Mouse (Mus musculus): ENCODE results near the gene Stk10. TPM values are rescaled to one million over a fixed set of nuclear protein-coding genes. Genes with fewer than 3 reads are reported as not detected.
A peak's percentile ranks its signal among the peaks of the same experiment; 100 is the strongest.

The Stk10 gene
- 0.80 and 1.1 TPM in 2 replicates for polyA plus RNA-seq (2014; fragmentation: Nextera tagmentation; extraction: Ambion mirVana)

DNA sequence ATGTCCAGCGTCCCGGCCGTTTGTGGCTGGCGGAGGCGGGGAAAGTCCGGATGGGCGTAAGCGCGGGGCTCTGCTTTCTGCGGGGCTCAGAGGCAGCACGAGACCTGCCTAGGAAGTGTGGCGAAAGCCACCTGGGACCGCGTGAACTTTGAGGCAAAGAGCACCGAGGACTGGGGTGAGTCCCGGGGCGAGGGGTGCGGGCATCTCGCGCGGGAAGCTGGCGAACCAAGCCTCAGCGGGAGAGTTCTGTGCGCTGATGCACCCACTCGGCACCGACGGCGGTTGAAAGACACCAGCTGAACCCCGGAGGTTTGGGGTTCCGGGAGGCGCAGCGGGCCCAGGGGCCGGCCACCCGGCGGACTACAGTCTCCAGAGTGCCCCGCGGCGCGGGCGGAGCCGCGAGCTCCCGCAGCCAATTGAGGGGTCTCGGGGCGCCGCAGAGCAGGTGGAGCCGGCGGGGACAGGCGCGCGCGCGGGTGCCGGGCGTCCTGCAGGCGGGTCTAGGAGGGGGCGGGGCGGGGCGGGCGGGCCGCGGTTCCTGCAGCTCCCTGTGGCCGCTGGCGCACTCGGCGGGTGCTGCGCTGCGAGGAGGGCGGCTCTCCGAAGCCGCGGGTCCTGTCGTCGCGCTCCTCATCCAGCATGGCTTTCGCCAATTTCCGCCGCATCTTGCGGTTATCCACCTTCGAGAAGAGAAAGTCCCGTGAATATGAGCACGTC, at the start of gene Stk10:
Gene Stk10, plus strand, starts transcription at position 541 of the 717 bp plus-strand sequence.
- no peaks in the 10 kb centered on the region for H3K9me3 ChIP-seq (replicated peaks; ENCODE audit: control insufficient read depth, low read length)
- peak; percentile 92 for DNase-seq (ENCODE audit: low spot score)
- no peak within 1 kb of the TSS for H3K27ac ChIP-seq (ENCODE audit: low read depth, low read length)
- peaks cover 5% of the 10 kb centered on the region; the same call in 1 of the 2 replicates for H3K4me1 ChIP-seq (ENCODE audit: control insufficient read depth, insufficient read depth, low read length)
- peak within 1 kb of the TSS; percentile 76 for H3K9ac ChIP-seq (ENCODE audit: low read length)
- ATAC-seq = peak; percentile 97
- H3K27me3 ChIP-seq (replicated peaks; ENCODE audit: control insufficient read depth, insufficient read depth, low read length) = peaks cover 7% of the 10 kb centered on the region; the same call in 1 of the 2 replicates
- peak within 1 kb of the TSS; percentile 98 for H3K4me2 ChIP-seq (ENCODE audit: low read length)
- WGBS = under 1% methylated on average over 76 of the region's 82 CpGs
- peak within 1 kb of the TSS; percentile 62 for H3K4me3 ChIP-seq (ENCODE audit: low read depth, low read length)
- H3K36me3 ChIP-seq (ENCODE audit: control insufficient read depth, insufficient read depth, low read length) = no peaks in the 10 kb centered on the region

DNA sequence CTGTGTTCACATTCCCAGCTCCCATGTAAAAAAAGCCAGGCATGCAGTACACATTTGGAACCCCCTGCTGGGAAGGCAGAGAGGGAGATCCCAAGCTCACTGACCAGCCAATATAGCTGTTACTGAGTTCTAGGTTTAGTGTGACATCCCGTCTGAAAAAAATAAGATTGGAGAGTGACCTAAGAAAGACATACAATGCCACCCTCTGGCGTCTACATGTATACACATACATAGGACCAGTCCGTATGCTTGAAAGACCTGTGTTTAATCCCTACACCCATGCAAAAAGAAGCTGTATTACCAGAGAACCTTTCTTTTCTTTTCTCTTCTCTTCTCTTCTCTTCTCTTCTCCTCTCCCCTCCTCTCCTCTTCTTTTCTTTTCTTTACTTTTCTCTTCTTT, 47.8 kb upstream of the Stk10 start:
- DNase-seq (ENCODE audit: low spot score) = no peak
- no peaks in the 10 kb centered on the region for H3K9me3 ChIP-seq (replicated peaks; ENCODE audit: control insufficient read depth, low read length)
- H3K4me1 ChIP-seq (ENCODE audit: control insufficient read depth, insufficient read depth, low read length) = no peaks in the 10 kb centered on the region
- ATAC-seq = no peak
- no peak overlapping the region for H3K4me3 ChIP-seq (ENCODE audit: low read depth, low read length)
- H3K27ac ChIP-seq (ENCODE audit: low read depth, low read length) = no peak overlapping the region
- H3K36me3 ChIP-seq (ENCODE audit: control insufficient read depth, insufficient read depth, low read length) = 0 out of 2 replicates have a peak, but pooled peaks cover 4% of the 10 kb centered on the region
- H3K4me2 ChIP-seq (ENCODE audit: low read length) = no peak overlapping the region
- 79% methylated on average over 3 of the region's 3 CpGs for WGBS
- H3K27me3 ChIP-seq (replicated peaks; ENCODE audit: control insufficient read depth, insufficient read depth, low read length) = no peaks in the 10 kb centered on the region
- no peak overlapping the region for H3K9ac ChIP-seq (ENCODE audit: low read length)

DNA sequence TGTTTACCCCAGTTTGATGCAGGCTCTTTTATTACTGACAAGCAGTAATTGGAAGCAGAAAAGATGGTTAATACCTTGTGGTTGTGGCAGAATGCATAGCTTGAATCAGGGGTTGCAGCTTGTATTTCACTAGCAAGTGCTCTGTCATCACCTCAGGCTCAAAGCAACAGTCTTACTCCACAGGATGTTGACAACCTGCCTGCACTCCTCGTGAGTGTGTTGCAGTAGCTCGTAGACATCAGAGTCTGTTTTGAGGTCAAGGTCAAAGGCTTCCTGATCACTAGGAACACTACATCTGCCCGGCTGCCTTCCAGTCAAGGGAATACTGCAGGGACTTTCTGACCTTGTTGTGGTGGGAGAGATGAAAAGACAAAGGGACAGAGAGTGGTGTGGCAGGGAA, 46.5 kb upstream of the Stk10 start:
- Histone ChIP-seq H3K27ac (ENCODE audit: low read depth, low read length) (no peak overlapping the region), H3K27me3 (replicated peaks; ENCODE audit: control insufficient read depth, insufficient read depth, low read length) (no peaks in the 10 kb centered on the region), H3K4me3 (ENCODE audit: low read depth, low read length) (no peak overlapping the region), H3K4me2 (ENCODE audit: low read length) (no peak overlapping the region), H3K9me3 (replicated peaks; ENCODE audit: control insufficient read depth, low read length) (no peaks in the 10 kb centered on the region), H3K9ac (ENCODE audit: low read length) (no peak overlapping the region), H3K36me3 (ENCODE audit: control insufficient read depth, insufficient read depth, low read length) (0 out of 2 replicates have a peak, but pooled peaks cover 4% of the 10 kb centered on the region), H3K4me1 (ENCODE audit: control insufficient read depth, insufficient read depth, low read length) (no peaks in the 10 kb centered on the region)
- ATAC-seq (no peak), DNase-seq (ENCODE audit: low spot score) (no peak)
- WGBS = 87% methylated on average over 3 of the region's 3 CpGs

- ATAC-seq = no peak
- WGBS = 93% methylated on average over 3 of the region's 3 CpGs
- Histone ChIP-seq H3K4me2 (ENCODE audit: low read length) (no peak overlapping the region), H3K9me3 (replicated peaks; ENCODE audit: control insufficient read depth, low read length) (no peaks in the 10 kb centered on the region), H3K27ac (ENCODE audit: low read depth, low read length) (no peak overlapping the region), H3K27me3 (replicated peaks; ENCODE audit: control insufficient read depth, insufficient read depth, low read length) (no peaks in the 10 kb centered on the region), H3K4me1 (ENCODE audit: control insufficient read depth, insufficient read depth, low read length) (no peaks in the 10 kb centered on the region), H3K4me3 (ENCODE audit: low read depth, low read length) (no peak overlapping the region), H3K36me3 (ENCODE audit: control insufficient read depth, insufficient read depth, low read length) (0 out of 2 replicates have a peak, but pooled peaks cover 4% of the 10 kb centered on the region), H3K9ac (ENCODE audit: low read length) (no peak overlapping the region)
- DNase-seq (ENCODE audit: low spot score) = no peak
These were observed 45.6 kb upstream of the Stk10 start for GRCm38 (mm10) chr11:32487501-32487900.

GRCm38 (mm10) chr11:32488344-32488743, 44.8 kb upstream of the Stk10 start:
- no peak overlapping the region for H3K9ac ChIP-seq (ENCODE audit: low read length)
- H3K27me3 ChIP-seq (replicated peaks; ENCODE audit: control insufficient read depth, insufficient read depth, low read length) = no peaks in the 10 kb centered on the region
- H3K4me3 ChIP-seq (ENCODE audit: low read depth, low read length) = no peak overlapping the region
- H3K4me2 ChIP-seq (ENCODE audit: low read length) = no peak overlapping the region
- 0 out of 2 replicates have a peak, but pooled peaks cover 4% of the 10 kb centered on the region for H3K36me3 ChIP-seq (ENCODE audit: control insufficient read depth, insufficient read depth, low read length)
- ATAC-seq = no peak
- H3K9me3 ChIP-seq (replicated peaks; ENCODE audit: control insufficient read depth, low read length) = no peaks in the 10 kb centered on the region
- no peaks in the 10 kb centered on the region for H3K4me1 ChIP-seq (ENCODE audit: control insufficient read depth, insufficient read depth, low read length)
- no peak overlapping the region for H3K27ac ChIP-seq (ENCODE audit: low read depth, low read length)
- no peak for DNase-seq (ENCODE audit: low spot score)

DNA sequence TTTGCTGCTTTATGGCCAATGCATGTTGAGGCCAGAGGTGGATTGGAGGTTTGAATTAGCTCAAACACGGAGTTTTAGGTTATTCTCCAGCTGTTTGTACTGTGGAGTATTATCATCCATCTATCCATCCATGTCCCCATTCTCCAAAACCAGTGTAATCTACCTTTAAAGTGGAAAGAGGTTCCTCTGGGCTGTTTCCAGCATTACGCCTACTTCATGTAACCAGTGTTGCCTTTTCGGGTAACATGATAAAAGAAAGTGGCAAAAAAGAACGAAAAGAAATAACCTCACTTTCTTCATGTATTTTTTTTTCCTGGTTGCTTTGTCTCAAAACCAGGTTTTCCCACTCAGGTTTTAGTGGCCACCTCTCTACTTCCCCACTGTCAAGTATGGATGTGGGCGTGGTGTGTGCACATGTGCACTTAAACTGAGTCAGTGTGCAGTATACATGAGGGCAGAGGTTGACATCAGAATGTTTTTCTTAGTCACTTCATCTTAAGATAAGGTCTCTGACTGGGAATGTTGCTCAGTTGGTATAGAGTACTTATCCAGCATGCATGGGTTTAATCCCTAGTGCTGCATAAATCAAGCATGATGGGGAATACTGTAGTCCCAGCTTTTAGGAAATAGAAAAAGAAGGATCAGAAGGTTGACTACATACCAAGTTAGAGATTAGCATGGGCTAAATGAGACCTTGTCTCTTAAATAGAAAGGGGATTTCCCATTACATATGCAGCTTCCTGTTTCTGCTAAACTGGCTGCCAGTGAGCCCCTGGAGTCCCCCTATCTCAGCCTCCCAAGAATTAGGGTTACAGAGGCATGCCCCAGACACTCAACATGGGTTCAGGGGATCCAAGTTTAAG, 44.1 kb upstream of the Stk10 start:
- H3K4me1 ChIP-seq (ENCODE audit: control insufficient read depth, insufficient read depth, low read length) = no peaks in the 10 kb centered on the region
- no peak for DNase-seq (ENCODE audit: low spot score)
- ATAC-seq = no peak
- no peaks in the 10 kb centered on the region for H3K9me3 ChIP-seq (replicated peaks; ENCODE audit: control insufficient read depth, low read length)
- no peak overlapping the region for H3K4me2 ChIP-seq (ENCODE audit: low read length)
- WGBS = 87% methylated on average over 5 of the region's 5 CpGs
- no peak overlapping the region for H3K27ac ChIP-seq (ENCODE audit: low read depth, low read length)
- H3K9ac ChIP-seq (ENCODE audit: low read length) = no peak overlapping the region
- H3K27me3 ChIP-seq (replicated peaks; ENCODE audit: control insufficient read depth, insufficient read depth, low read length) = no peaks in the 10 kb centered on the region
- H3K36me3 ChIP-seq (ENCODE audit: control insufficient read depth, insufficient read depth, low read length) = 0 out of 2 replicates have a peak, but pooled peaks cover 4% of the 10 kb centered on the region
- no peak overlapping the region for H3K4me3 ChIP-seq (ENCODE audit: low read depth, low read length)

GRCm38 (mm10) chr11:32491079-32491478, 42.0 kb upstream of the Stk10 start:
- Histone ChIP-seq H3K36me3 (ENCODE audit: control insufficient read depth, insufficient read depth, low read length) (0 out of 2 replicates have a peak, but pooled peaks cover 4% of the 10 kb centered on the region), H3K9ac (ENCODE audit: low read length) (no peak overlapping the region), H3K4me3 (ENCODE audit: low read depth, low read length) (no peak overlapping the region), H3K27ac (ENCODE audit: low read depth, low read length) (no peak overlapping the region), H3K4me1 (ENCODE audit: control insufficient read depth, insufficient read depth, low read length) (no peaks in the 10 kb centered on the region), H3K9me3 (replicated peaks; ENCODE audit: control insufficient read depth, low read length) (no peaks in the 10 kb centered on the region), H3K27me3 (replicated peaks; ENCODE audit: control insufficient read depth, insufficient read depth, low read length) (no peaks in the 10 kb centered on the region), H3K4me2 (ENCODE audit: low read length) (no peak overlapping the region)
- DNase-seq (ENCODE audit: low spot score) = no peak
- no peak for ATAC-seq
- WGBS = 99% methylated on average over 2 of the region's 2 CpGs

DNA sequence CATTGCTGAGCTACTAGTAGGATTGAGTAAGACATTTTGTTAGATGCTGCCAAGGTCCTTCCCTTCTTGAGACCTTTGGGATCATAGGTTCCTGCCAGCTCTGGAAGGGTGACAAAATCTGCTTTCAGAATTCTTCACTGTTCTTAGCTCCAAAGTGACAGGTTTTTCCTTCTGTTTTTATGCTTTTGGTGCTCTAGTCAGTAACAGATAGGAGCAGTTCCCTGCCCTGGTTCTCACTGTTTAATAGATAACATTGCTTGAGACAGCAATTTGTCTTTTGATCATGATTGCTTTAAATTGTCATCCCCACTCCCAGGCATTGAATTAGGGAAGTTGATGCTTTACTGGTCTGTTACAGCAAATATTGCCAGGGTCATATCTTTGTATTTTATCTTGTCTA, 39.8 kb upstream of the Stk10 start:
- Histone ChIP-seq H3K4me2 (ENCODE audit: low read length) (no peak overlapping the region), H3K4me1 (ENCODE audit: control insufficient read depth, insufficient read depth, low read length) (no peaks in the 10 kb centered on the region), H3K9me3 (replicated peaks; ENCODE audit: control insufficient read depth, low read length) (no peaks in the 10 kb centered on the region), H3K4me3 (ENCODE audit: low read depth, low read length) (no peak overlapping the region), H3K27ac (ENCODE audit: low read depth, low read length) (no peak overlapping the region), H3K27me3 (replicated peaks; ENCODE audit: control insufficient read depth, insufficient read depth, low read length) (no peaks in the 10 kb centered on the region), H3K36me3 (ENCODE audit: control insufficient read depth, insufficient read depth, low read length) (no peaks in the 10 kb centered on the region), H3K9ac (ENCODE audit: low read length) (no peak overlapping the region; the same call in 1 of the 2 replicates)
- no peak for ATAC-seq
- no peak for DNase-seq (ENCODE audit: low spot score)
